Mouse (Mus musculus) thymus, postnatal 10 days (tissue): ENCODE measurements at regions not wholly inside any gene's neighbourhood (a gene's known extent, or its start where the extent isn't known, plus 50 kb on each side); places are given as distances from the start of the nearest gene placed in this dataset.
"Not testable (repeated sequence)": the region's sequence is repeated elsewhere in the genome, so short reads cannot be mapped to it uniquely, and the experiment has no call there.

ENCODE experiments used
- DNase-seq, 2 experiments: peaks; one replicate each; pipeline ENCODE4 v3.0.0; 2021; ENCODE audit warnings: low spot score in 2 of 2

- no peak for DNase-seq
Measured at GRCm38 (mm10) chr15:91916946-91917345, 78.9 kb downstream of the Smgc start.

- no peak for DNase-seq
Measured at GRCm38 (mm10) chr15:91917877-91918276, 79.8 kb downstream of the Smgc start.

- DNase-seq: no peak
Measured at GRCm38 (mm10) chr15:91924542-91924941, 86.5 kb downstream of the Smgc start.

- no peak for DNase-seq
Measured at GRCm38 (mm10) chr15:91927492-91927891, 89.4 kb downstream of the Smgc start.

- DNase-seq: no peak
Measured at GRCm38 (mm10) chr15:91928511-91928910, 90.4 kb downstream of the Smgc start.

- no peak for DNase-seq
Measured at GRCm38 (mm10) chr15:91957273-91957672, 93.7 kb upstream of the Cntn1 start.

GRCm38 (mm10) chr15:91965172-91965571 lies 85.8 kb upstream of the Cntn1 start:
- DNase-seq: no peak

- peak in 1 of 2 experiments; percentile 12 for DNase-seq
Measured at GRCm38 (mm10) chr15:91969378-91969777, 81.6 kb upstream of the Cntn1 start.

GRCm38 (mm10) chr15:91971411-91971810 lies 79.6 kb upstream of the Cntn1 start:
- no peak for DNase-seq

- DNase-seq: no peak
Measured at GRCm38 (mm10) chr15:91971846-91972245, 79.1 kb upstream of the Cntn1 start.

- DNase-seq: no peak
Measured at GRCm38 (mm10) chr15:91975606-91976005, 75.4 kb upstream of the Cntn1 start.

GRCm38 (mm10) chr15:91983186-91983585 lies 67.8 kb upstream of the Cntn1 start:
- not testable (repeated sequence) for DNase-seq

- no peak for DNase-seq
Measured at GRCm38 (mm10) chr15:92000086-92000485, 50.9 kb upstream of the Cntn1 start.
